ENCODE assay signal across 35 mouse cellular contexts in genomic region chr19:39930032-39930431, GRCm38 (mm10). TPM values are rescaled to one million over a fixed set of nuclear protein-coding genes. Genes with fewer than 3 reads are reported as not detected.
DNase-seq lines count a peak whose midpoint lies in the region; ATAC-seq and TF ChIP-seq lines count a peak whose summit lies in the region.
"Had no signal": no experiment of that assay in that cellular context is flagged by ENCODE, and none has a peak within 500 bp of the region (broad histone marks: within the 10 kb centered on the region; RNA-seq: fewer than 3 reads in every experiment).

No protein-coding gene starts in this region.

- peak; percentile 36 for TF ChIP-seq RAD21 in MEL (IDR thresholded peaks at IDR 0.05; ENCODE audit: low read depth, low read length)

- no peaks in the 10 kb centered on the region for H3K9me3 ChIP-seq in MEL (replicated peaks; ENCODE audit: insufficient read depth, low read length)
- H3K9me3 ChIP-seq in stomach, postnatal 0 days (ENCODE audit: control insufficient read depth, low read length), result no peaks in the 10 kb centered on the region
- H3K9me3 ChIP-seq: forebrain, embryonic 13.5 days; intestine, embryonic 15.5 days; kidney, embryonic 15.5 days; liver, embryonic 13.5 days; midbrain, embryonic 15.5 days; neural tube, embryonic 15.5 days had no signal

- WGBS in stomach, postnatal 0 days, result 53% methylated on average over 1 of the region's 1 CpGs

- H3K27me3 ChIP-seq in MEL (ENCODE audit: control insufficient read depth in 1 of 2, insufficient read depth in 2 of 2, low read length in 2 of 2), result no peaks in the 10 kb centered on the region
- H3K27me3 ChIP-seq in stomach, postnatal 0 days (ENCODE audit: control insufficient read depth, insufficient read depth, low read length), result no peaks in the 10 kb centered on the region
- H3K27me3 ChIP-seq: forebrain, embryonic 13.5 days; intestine, embryonic 15.5 days; kidney, embryonic 15.5 days; limb, embryonic 12.5 days; liver, embryonic 13.5 days; midbrain, embryonic 15.5 days; neural tube, embryonic 15.5 days had no signal

- H3K79me2 ChIP-seq in MEL (ENCODE audit: control insufficient read depth, insufficient read depth, low read length, poor library complexity), result no peaks in the 10 kb centered on the region

- DNase-seq in kidney, adult 9 months, result peak; percentile 17
- no peak for DNase-seq in kidney, postnatal 25 days
- peak; percentile 6 for DNase-seq in retina, embryonic 14.5 days (ENCODE audit: low spot score)
- no peak for DNase-seq in retina, postnatal 1 day
- DNase-seq in MEL (ENCODE audit: low read depth, low spot score), result peak; percentile 5
- DNase-seq in stomach, postnatal 0 days (ENCODE audit: low spot score), result no peak
- DNase-seq in heart, adult 8-10 months (ENCODE audit: low spot score), result no peak
- DNase-seq in left cerebral cortex, adult 11 months (ENCODE audit: low spot score), result no peak
- DNase-seq: adrenal gland, postnatal 10 days; cerebellum, adult 11 months; cerebellum, adult 9-10 months; cerebellum, postnatal 36 days; gastrocnemius, postnatal 36 days; heart, adult 18-20 months; kidney, postnatal 36 days; layer of hippocampus, postnatal 36 days; liver, embryonic 13.5 days; lung, adult 2 months; lung, postnatal 10 days had no signal

- no peaks in the 10 kb centered on the region for H3K4me1 ChIP-seq in MEL (ENCODE audit: control insufficient read depth in 1 of 2, insufficient read depth in 2 of 2, low read length in 2 of 2)
- H3K4me1 ChIP-seq in stomach, postnatal 0 days (replicated peaks; ENCODE audit: control insufficient read depth, insufficient read depth), result no peaks in the 10 kb centered on the region
- H3K4me1 ChIP-seq: forebrain, embryonic 13.5 days; intestine, embryonic 15.5 days; kidney, embryonic 15.5 days; limb, embryonic 12.5 days; liver, embryonic 13.5 days; midbrain, embryonic 10.5 days; midbrain, embryonic 15.5 days; neural tube, embryonic 15.5 days had no signal

- peak in 1 of 3 experiments; percentile 29; a peak in 1 of 6 replicates for TF ChIP-seq CTCF in MEL (IDR thresholded peaks at IDR 0.05 in 2 of 3, conservative IDR thresholded peaks at IDR 0.05 in 1 of 3; ENCODE audit: control insufficient read depth in 1 of 3, insufficient read depth in 1 of 3, low read depth in 2 of 3, low read length in 3 of 3, poor library complexity in 1 of 3, severe bottlenecking in 1 of 3)
- peak; percentile 32; the same call in 1 of the 2 replicates for TF ChIP-seq CTCF in stomach, postnatal 0 days (IDR thresholded peaks at IDR 0.05; ENCODE audit: low read depth)

- H3K36me3 ChIP-seq in MEL (ENCODE audit: control insufficient read depth in 1 of 2, insufficient read depth in 2 of 2, low read length in 2 of 2), result no peaks in the 10 kb centered on the region
- no peaks in the 10 kb centered on the region for H3K36me3 ChIP-seq in stomach, postnatal 0 days (ENCODE audit: control insufficient read depth, insufficient read depth, low read length)
- H3K36me3 ChIP-seq: intestine, embryonic 15.5 days; kidney, embryonic 15.5 days; limb, embryonic 12.5 days; liver, embryonic 13.5 days; midbrain, embryonic 10.5 days; midbrain, embryonic 15.5 days; neural tube, embryonic 15.5 days had no signal

- no peak for TF ChIP-seq EP300 in MEL (IDR thresholded peaks at IDR 0.05; ENCODE audit: low read depth in 1 of 2, low read length in 2 of 2)
- no peak for TF ChIP-seq EP300 in stomach, postnatal 0 days (optimal IDR thresholded peaks at IDR 0.05)

- no peak overlapping the region for H3K27ac ChIP-seq in MEL (ENCODE audit: control insufficient read depth, low read depth, low read length)
- H3K27ac ChIP-seq in stomach, postnatal 0 days (replicated peaks), result no peak overlapping the region
- H3K27ac ChIP-seq: forebrain, embryonic 13.5 days; hindbrain, postnatal 0 days; intestine, embryonic 15.5 days; kidney, embryonic 15.5 days; limb, embryonic 12.5 days; liver, embryonic 13.5 days; midbrain, embryonic 10.5 days; midbrain, embryonic 15.5 days; neural tube, embryonic 15.5 days had no signal

- no peak overlapping the region for H3K9ac ChIP-seq in MEL (ENCODE audit: control insufficient read depth, low read depth, low read length, poor library complexity, severe bottlenecking)
- H3K9ac ChIP-seq in stomach, postnatal 0 days (ENCODE audit: low read length), result no peak overlapping the region
- H3K9ac ChIP-seq: forebrain, embryonic 13.5 days; intestine, embryonic 15.5 days; kidney, embryonic 15.5 days; limb, embryonic 12.5 days; liver, embryonic 13.5 days; midbrain, embryonic 15.5 days; neural tube, embryonic 15.5 days had no signal

- ATAC-seq in stomach, postnatal 0 days (ENCODE audit: low FRiP score, low TSS enrichment), result no peak
- ATAC-seq: forebrain, embryonic 13.5 days; hindbrain, postnatal 0 days; intestine, embryonic 15.5 days; midbrain, embryonic 15.5 days had no signal

- H3K4me2 ChIP-seq in stomach, postnatal 0 days (replicated peaks; ENCODE audit: low read depth), result no peak overlapping the region
- H3K4me2 ChIP-seq: forebrain, embryonic 13.5 days; intestine, embryonic 15.5 days; kidney, embryonic 15.5 days; limb, embryonic 12.5 days; liver, embryonic 13.5 days; midbrain, embryonic 15.5 days; neural tube, embryonic 15.5 days had no signal

- TF ChIP-seq POLR2A in MEL (IDR thresholded peaks at IDR 0.05; ENCODE audit: control insufficient read depth in 1 of 2, insufficient read depth in 1 of 2, low read depth in 1 of 2, low read length in 2 of 2, poor library complexity in 1 of 2), result no peak

- no peak overlapping the region for H3K4me3 ChIP-seq in MEL (ENCODE audit: control insufficient read depth in 1 of 2, insufficient read depth in 1 of 2, low read depth in 2 of 2, low read length in 2 of 2)
- no peak overlapping the region for H3K4me3 ChIP-seq in stomach, postnatal 0 days (ENCODE audit: low read depth, low read length)
- H3K4me3 ChIP-seq: forebrain, embryonic 13.5 days; intestine, embryonic 15.5 days; kidney, embryonic 15.5 days; limb, embryonic 12.5 days; liver, embryonic 13.5 days; midbrain, embryonic 10.5 days; midbrain, embryonic 15.5 days; neural tube, embryonic 15.5 days had no signal

TF ChIP-seq in MEL, 35 proteins besides CTCF, POLR2A, EP300 and RAD21:
- TF ChIP-seq TCF12 (IDR thresholded peaks at IDR 0.05; ENCODE audit: low read depth, low read length) (no peak), SMC3 (IDR thresholded peaks at IDR 0.05; ENCODE audit: low read depth, low read length) (peak; percentile 22; the same call in 1 of the 2 replicates), GABPA (IDR thresholded peaks at IDR 0.05; ENCODE audit: low read depth, low read length) (no peak), MYC (IDR thresholded peaks at IDR 0.05; ENCODE audit: low read depth, low read length) (no peak), USF2 (IDR thresholded peaks at IDR 0.05; ENCODE audit: borderline replicate concordance in 1 of 2, insufficient read depth in 1 of 2, low read depth in 1 of 2, low read length in 2 of 2) (no peak), MAFK (IDR thresholded peaks at IDR 0.05; ENCODE audit: borderline replicate concordance, low read depth, low read length) (no peak), USF1 (IDR thresholded peaks at IDR 0.05; ENCODE audit: low read depth, low read length) (no peak)
TF ChIP-seq in MEL: peak in this region for 1.

RNA-seq across cellular contexts. Expression of gene Cyp2c69, which starts 43.4 kb away (rescaled TPM):
- total RNA-seq in MEL (2012; rRNA removed), result not detected in 2 replicates
- polyA plus RNA-seq in MEL (2012; ENCODE audit: insufficient read depth in 1 of 2, insufficient read length in 2 of 2, low read depth in 1 of 2, low replicate concordance in 2 of 2, missing spikeins in 1 of 2), result not detected
- 0.08 and 0.21 TPM in 2 replicates for polyA plus RNA-seq in stomach, postnatal 0 days (2015; fragmentation: Nextera tagmentation; extraction: Ambion mirVana)
- not detected for total RNA-seq in heart, adult 8-10 months (2022)
- total RNA-seq: gastrocnemius, postnatal 36 days; heart, adult 18-20 months; heart, postnatal 25 days; hindbrain, postnatal 0 days; layer of hippocampus, postnatal 36 days; left cerebral cortex, postnatal 25 days; megakaryocyte progenitor cell, adult 5-6 weeks had no signal
- polyA plus RNA-seq: C2C12; embryonic facial prominence, embryonic 11.5 days; forebrain, embryonic 13.5 days; heart, embryonic 14.5 days; hindbrain, embryonic 11.5 days; hindbrain, postnatal 0 days; intestine, embryonic 15.5 days; kidney, embryonic 15.5 days; limb, embryonic 12.5 days; liver, embryonic 13.5 days; lung, adult 2 months; midbrain, embryonic 10.5 days; midbrain, embryonic 15.5 days; neural tube, embryonic 15.5 days; stomach, embryonic 14.5 days had no signal

Comparison
In these comparisons a context has a peak if more than half of its experiments do, and no peak if none do; other contexts are left out.
1. DNase-seq: peak in kidney, adult 9 months (single experiment), retina, embryonic 14.5 days (single experiment) and MEL (single experiment); none in kidney, postnatal 25 days (0 of 2), retina, postnatal 1 day (single experiment), stomach, postnatal 0 days (single experiment), heart, adult 8-10 months (single experiment) and left cerebral cortex, adult 11 months (single experiment).